Mouse (Mus musculus) embryonic facial prominence, embryonic 11.5 days (tissue): Measurements from ENCODE around the gene Sh3rf1. TPM values are rescaled to one million over a fixed set of nuclear protein-coding genes. Genes with fewer than 3 reads are reported as not detected.

Experiments used
- ATAC-seq: fragments of 200-750 bp; cut with Nextera tagmentation; replicated peaks from 2 replicates; pipeline ENCODE4 v1.8.0; 2017; ENCODE audit warnings: low read depth; ENCODE audit not compliant: insufficient number of reproducible peaks, low FRiP score, low TSS enrichment
- DNase-seq: peaks from one replicate; pipeline ENCODE4 v3.0.0-alpha.2; 2015; ENCODE audit warnings: low spot score
- H3K27ac ChIP-seq: fragments of 300-500 bp; sonication (generic); replicated peaks from 2 replicates; pipeline ENCODE4 v1.5.1; 2014; ENCODE audit warnings: mild to moderate bottlenecking, low read depth, low read length, control low read depth
- H3K27me3 ChIP-seq: fragments of 300-500 bp; sonication (generic); 2 replicates; pipeline ENCODE4 v1.6.1; 2014; ENCODE audit warnings: mild to moderate bottlenecking, low read length, moderate library complexity, mixed read lengths; ENCODE audit not compliant: control insufficient read depth, insufficient read depth
- H3K36me3 ChIP-seq: fragments of 300-500 bp; sonication (generic); replicated peaks from 2 replicates; pipeline ENCODE4 v1.6.1; 2014; ENCODE audit warnings: low read depth, mild to moderate bottlenecking, low read length, moderate library complexity, mixed read lengths; ENCODE audit not compliant: control insufficient read depth, insufficient read depth
- H3K4me1 ChIP-seq: fragments of 300-500 bp; sonication (generic); 2 replicates; pipeline ENCODE4 v1.6.1; 2014; ENCODE audit warnings: low read length, mixed read lengths; ENCODE audit not compliant: control insufficient read depth, insufficient read depth
- H3K4me2 ChIP-seq: fragments of 300-500 bp; sonication (generic); 2 replicates; pipeline ENCODE4 v1.6.1; 2014; ENCODE audit warnings: low read depth, mild to moderate bottlenecking, control low read depth, low read length, moderate library complexity
- H3K4me3 ChIP-seq: fragments of 300-500 bp; sonication (generic); 2 replicates; pipeline ENCODE4 v1.5.1; 2014; ENCODE audit warnings: low read depth, low read length, control low read depth
- H3K9ac ChIP-seq: fragments of 300-500 bp; sonication (generic); replicated peaks from 2 replicates; pipeline ENCODE4 v1.6.1; 2014; ENCODE audit warnings: mild to moderate bottlenecking, control low read depth, low read length
- H3K9me3 ChIP-seq: fragments of 300-500 bp; sonication (generic); replicated peaks from 2 replicates; pipeline ENCODE4 v1.6.1; 2016; ENCODE audit warnings: mild to moderate bottlenecking, low read length, inconsistent platforms, mixed read lengths; ENCODE audit not compliant: control insufficient read depth
- WGBS: fragments of 180-500 bp; shearing (Covaris S2); extraction: QIAGEN DNeasy Blood & Tissue Kit; methylation state at CpG from one replicate; pipeline ENCODE4 v1.1.7; 2014; 5-methylcytosine and 5-hydroxymethylcytosine counted together
- polyA plus RNA-seq: library from polyadenylated mRNA; unstranded; fragments of >200 nt; fragmentation: Nextera tagmentation; extraction: Ambion mirVana; gene quantifications from 2 replicates; pipeline ENCODE4 v1.2.1, GENCODE M21; 2014

Gene Sh3rf1
- polyA plus RNA-seq, 1 experiment from 2014 or later, result 14.7 TPM

- Histone ChIP-seq H3K4me3 (no peak overlapping the region), H3K4me2 (no peak overlapping the region), H3K4me1 (no peaks in the 10 kb centered on the region; the same call in 1 of the 2 replicates), H3K27me3 (no peaks in the 10 kb centered on the region), H3K36me3 (no peaks in the 10 kb centered on the region), H3K27ac (no peak overlapping the region; the same call in 1 of the 2 replicates), H3K9ac (no peak overlapping the region), H3K9me3 (no peaks in the 10 kb centered on the region)
- ATAC-seq (peak; percentile 60; the same call in 1 of the 2 replicates), DNase-seq (no peak)
- WGBS, result 40% methylated on average over 10 of the region's 10 CpGs
Measured at GRCm38 (mm10) chr8:61274602-61275462, 51.2 kb downstream of the Sh3rf1 start.

GRCm38 (mm10) chr8:61275463-61276356 is 52.0 kb downstream of the Sh3rf1 start:
- 77% methylated on average over 11 of the region's 11 CpGs for WGBS
- Histone ChIP-seq H3K9me3 (no peaks in the 10 kb centered on the region), H3K27ac (no peak overlapping the region), H3K27me3 (no peaks in the 10 kb centered on the region), H3K36me3 (no peaks in the 10 kb centered on the region), H3K4me2 (no peak overlapping the region), H3K4me3 (no peak overlapping the region), H3K4me1 (no peaks in the 10 kb centered on the region; the same call in 1 of the 2 replicates), H3K9ac (no peak overlapping the region)
- DNase-seq, result no peak
- ATAC-seq, result no peak

DNA sequence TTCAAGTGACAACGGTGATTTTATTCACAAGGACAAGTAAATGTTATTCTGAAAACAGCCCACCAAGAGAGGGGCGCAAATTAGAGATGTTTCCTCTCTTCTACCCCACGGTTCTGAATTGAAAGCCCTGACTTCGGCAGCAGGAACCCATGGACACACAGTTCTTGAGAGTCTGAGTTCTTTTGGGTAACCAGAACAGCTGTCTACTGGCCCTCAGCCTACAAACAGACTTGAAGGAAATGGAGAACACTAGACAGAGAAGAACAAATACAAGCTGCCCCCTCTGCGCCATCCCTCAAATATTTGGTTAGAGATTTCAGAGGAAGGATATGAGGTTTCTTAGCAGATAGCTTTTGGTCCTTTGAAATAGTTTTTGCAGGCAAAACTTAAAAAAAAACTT is 52.7 kb downstream of the Sh3rf1 start:
- H3K9me3 ChIP-seq, result no peaks in the 10 kb centered on the region
- no peak overlapping the region for H3K9ac ChIP-seq
- H3K4me2 ChIP-seq, result no peak overlapping the region
- no peaks in the 10 kb centered on the region for H3K27me3 ChIP-seq
- H3K27ac ChIP-seq, result no peak overlapping the region
- H3K4me1 ChIP-seq, result no peaks in the 10 kb centered on the region; the same call in 1 of the 2 replicates
- no peaks in the 10 kb centered on the region for H3K36me3 ChIP-seq
- ATAC-seq, result no peak
- no peak overlapping the region for H3K4me3 ChIP-seq
- DNase-seq, result no peak
- 86% methylated on average over 5 of the region's 5 CpGs for WGBS

DNA sequence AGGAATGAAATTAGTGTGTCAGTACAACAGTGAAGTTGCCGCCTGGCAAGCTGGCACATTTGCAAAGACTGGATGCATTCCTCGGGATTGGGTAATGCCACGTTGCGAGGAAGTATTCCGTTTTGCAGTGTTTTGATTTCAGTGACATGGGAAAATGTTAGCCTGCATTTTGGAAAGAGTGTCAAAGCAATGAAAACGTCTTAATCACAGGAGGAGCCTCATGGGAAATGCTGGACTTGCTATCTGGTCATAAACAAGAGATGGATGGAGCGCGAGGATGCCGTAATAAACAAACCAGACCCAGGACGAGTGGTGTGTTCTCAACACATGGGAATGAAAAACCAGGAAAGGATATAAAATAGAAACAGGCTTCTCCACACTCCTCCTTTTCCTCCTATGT is 55.4 kb downstream of the Sh3rf1 start:
- Histone ChIP-seq H3K27ac (no peak overlapping the region), H3K27me3 (no peaks in the 10 kb centered on the region), H3K36me3 (no peaks in the 10 kb centered on the region), H3K4me1 (no peaks in the 10 kb centered on the region; the same call in none of the 2 replicates), H3K9ac (no peak overlapping the region), H3K4me2 (no peak overlapping the region), H3K9me3 (no peaks in the 10 kb centered on the region), H3K4me3 (no peak overlapping the region)
- WGBS, result 89% methylated on average over 10 of the region's 10 CpGs
- ATAC-seq (no peak), DNase-seq (no peak)

GRCm38 (mm10) chr8:61282303-61283168 is 58.9 kb downstream of the Sh3rf1 start:
- Histone ChIP-seq H3K4me1 (peaks cover 3% of the 10 kb centered on the region), H3K36me3 (no peaks in the 10 kb centered on the region), H3K9ac (no peak overlapping the region), H3K4me3 (no peak overlapping the region), H3K27me3 (no peaks in the 10 kb centered on the region), H3K27ac (no peak overlapping the region), H3K9me3 (no peaks in the 10 kb centered on the region), H3K4me2 (no peak overlapping the region)
- ATAC-seq, result no peak
- no peak for DNase-seq
- WGBS, result 41% methylated on average over 10 of the region's 10 CpGs

GRCm38 (mm10) chr8:61283169-61284081 is 59.8 kb downstream of the Sh3rf1 start:
- peak; percentile 47 for ATAC-seq
- WGBS, result 3% methylated on average over 12 of the region's 12 CpGs
- Histone ChIP-seq H3K9ac (no peak overlapping the region), H3K4me1 (peaks cover 3% of the 10 kb centered on the region), H3K36me3 (no peaks in the 10 kb centered on the region), H3K4me2 (no peak overlapping the region), H3K27me3 (no peaks in the 10 kb centered on the region), H3K9me3 (no peaks in the 10 kb centered on the region), H3K27ac (no peak overlapping the region; the same call in 1 of the 2 replicates), H3K4me3 (no peak overlapping the region)
- peak; percentile 55 for DNase-seq

DNA sequence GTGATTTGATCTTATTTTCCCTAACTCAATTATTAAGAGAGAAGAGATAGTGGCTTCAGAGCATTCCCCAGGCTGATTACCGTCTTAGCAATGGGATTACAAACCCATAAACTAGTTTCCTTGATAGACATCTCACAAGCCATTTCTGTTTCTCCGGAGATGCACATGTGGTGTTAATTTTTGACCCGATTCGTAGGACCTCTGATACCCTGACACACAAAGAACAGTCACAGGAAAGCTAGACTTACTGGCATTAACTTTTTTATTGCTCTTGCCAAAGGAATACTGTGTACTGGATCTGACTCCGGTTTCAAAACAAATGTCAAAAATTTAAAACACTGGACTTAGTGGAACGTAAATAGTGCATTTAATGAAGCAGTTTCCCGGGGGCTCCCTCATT is 62.2 kb downstream of the Sh3rf1 start:
- 20% methylated on average over 7 of the region's 7 CpGs for WGBS
- H3K27ac ChIP-seq, result no peak overlapping the region
- no peaks in the 10 kb centered on the region for H3K9me3 ChIP-seq
- no peak overlapping the region for H3K9ac ChIP-seq
- H3K4me1 ChIP-seq, result peaks cover 3% of the 10 kb centered on the region
- H3K27me3 ChIP-seq, result no peaks in the 10 kb centered on the region
- H3K4me3 ChIP-seq, result no peak overlapping the region
- H3K36me3 ChIP-seq, result no peaks in the 10 kb centered on the region
- DNase-seq, result peak; percentile 70
- ATAC-seq, result no peak
- H3K4me2 ChIP-seq, result no peak overlapping the region
